Mouse (Mus musculus): ENCODE data around the gene Atrnl1. TPM values are rescaled to one million over a fixed set of nuclear protein-coding genes. Genes with fewer than 3 reads are reported as not detected.

Atrnl1 gene
- total RNA-seq, 1 experiment, result 6.7 TPM

DNA sequence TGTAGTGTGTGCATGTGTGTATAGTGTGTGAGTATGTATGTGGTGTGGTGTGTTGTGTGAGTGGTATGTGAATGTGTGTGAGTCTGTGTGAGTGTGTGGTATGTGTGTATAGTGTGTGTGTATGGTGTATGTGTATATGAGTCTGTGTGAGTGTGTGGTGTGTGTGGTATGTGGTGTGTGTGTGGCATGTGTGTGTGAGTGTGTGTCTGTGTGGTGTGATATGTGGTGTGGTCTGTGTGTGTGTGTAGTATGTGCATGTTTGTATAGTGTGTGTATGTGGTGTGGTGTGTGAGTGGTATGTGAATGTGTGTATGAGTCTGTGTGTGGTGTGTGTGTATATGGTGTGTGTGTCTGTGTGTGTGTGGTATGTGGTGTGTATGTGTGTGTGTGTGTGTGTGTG lies 37.4 kb upstream of the Atrnl1 start:
- TF ChIP-seq ZC3H11A (IDR thresholded peaks at IDR 0.05; ENCODE audit: borderline replicate concordance, low read depth, low read length), result no peak
- TF ChIP-seq ZNF384 (IDR thresholded peaks at IDR 0.05; ENCODE audit: low read depth, low read length), result no peak
- TF ChIP-seq CHD2 (IDR thresholded peaks at IDR 0.05; ENCODE audit: low read depth, low read length), result no peak
- TF ChIP-seq HCFC1 (IDR thresholded peaks at IDR 0.05; ENCODE audit: borderline replicate concordance, insufficient read depth, low read length), result no peak
- no peak for TF ChIP-seq MAFK (IDR thresholded peaks at IDR 0.05; ENCODE audit: insufficient read depth, low read depth, low read length)
- Histone ChIP-seq H3K9ac (ENCODE audit: insufficient read depth, low read depth, low read length, poor library complexity, severe bottlenecking) (no peak overlapping the region), H3K27ac (ENCODE audit: insufficient read depth, low read depth, low read length, poor library complexity, severe bottlenecking) (no peak overlapping the region), H3K9me3 (ENCODE audit: control insufficient read depth, insufficient read depth, low read depth, low read length) (no peaks in the 10 kb centered on the region), H3K4me3 (ENCODE audit: insufficient read depth in 1 of 2, low read depth in 1 of 2, low read length in 2 of 2, poor library complexity in 1 of 2, severe bottlenecking in 1 of 2) (no peak overlapping the region), H3K36me3 (ENCODE audit: control insufficient read depth, insufficient read depth, low read length, poor library complexity, severe bottlenecking) (no peaks in the 10 kb centered on the region), H3K4me1 (ENCODE audit: control insufficient read depth in 2 of 2, insufficient read depth in 2 of 2, low read length in 2 of 2, poor library complexity in 1 of 2) (peaks cover 3 to 8% of the 10 kb centered on the region in 2 experiments; a peak in 1 of 4 replicates)
- DNase-seq (ENCODE audit: low read depth, low spot score), result no peak
- in situ Hi-C loops (cut with MboI; ENCODE audit: low sequenced_read_pairs in 2 of 2, unreplicated experiment in 2 of 2), result no loop called here

DNA sequence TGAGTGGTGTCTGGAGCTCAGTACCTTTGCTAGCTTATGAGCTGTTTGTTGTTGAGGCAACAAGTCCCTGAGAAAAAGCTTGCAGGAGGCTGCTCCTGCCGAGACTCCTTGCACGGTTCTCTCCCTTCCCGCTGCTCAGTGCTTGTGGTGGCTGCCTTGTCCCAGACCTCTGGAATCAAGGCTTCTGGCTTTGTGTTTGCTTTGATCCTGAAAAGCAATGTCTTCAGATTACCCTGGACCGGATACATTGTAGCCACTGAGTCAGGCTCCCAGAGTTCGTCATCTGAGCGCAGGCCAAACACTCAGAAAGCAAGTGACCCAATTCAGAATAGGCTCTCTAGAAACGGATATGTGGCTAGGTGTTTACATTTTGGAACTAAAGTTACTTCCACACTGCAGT lies 35.8 kb upstream of the Atrnl1 start:
- DNase-seq (ENCODE audit: low read depth, low spot score), result no peak
- Histone ChIP-seq H3K4me1 (ENCODE audit: control insufficient read depth in 2 of 2, insufficient read depth in 2 of 2, low read length in 2 of 2, poor library complexity in 1 of 2) (peaks cover 3 to 8% of the 10 kb centered on the region in 2 experiments; a peak in 1 of 4 replicates), H3K36me3 (ENCODE audit: control insufficient read depth, insufficient read depth, low read length, poor library complexity, severe bottlenecking) (no peaks in the 10 kb centered on the region), H3K27ac (ENCODE audit: insufficient read depth, low read depth, low read length, poor library complexity, severe bottlenecking) (no peak overlapping the region), H3K9ac (ENCODE audit: insufficient read depth, low read depth, low read length, poor library complexity, severe bottlenecking) (no peak overlapping the region), H3K9me3 (ENCODE audit: control insufficient read depth, insufficient read depth, low read depth, low read length) (no peaks in the 10 kb centered on the region), H3K4me3 (ENCODE audit: insufficient read depth in 1 of 2, low read depth in 1 of 2, low read length in 2 of 2, poor library complexity in 1 of 2, severe bottlenecking in 1 of 2) (no peak overlapping the region)
- in situ Hi-C loops (cut with MboI; ENCODE audit: low sequenced_read_pairs in 2 of 2, unreplicated experiment in 2 of 2), result no loop called here
- TF ChIP-seq ZNF384 (IDR thresholded peaks at IDR 0.05; ENCODE audit: low read depth, low read length) (no peak), HCFC1 (IDR thresholded peaks at IDR 0.05; ENCODE audit: borderline replicate concordance, insufficient read depth, low read length) (no peak), MAFK (IDR thresholded peaks at IDR 0.05; ENCODE audit: insufficient read depth, low read depth, low read length) (no peak), ZC3H11A (IDR thresholded peaks at IDR 0.05; ENCODE audit: borderline replicate concordance, low read depth, low read length) (no peak), CHD2 (IDR thresholded peaks at IDR 0.05; ENCODE audit: low read depth, low read length) (no peak)

- in situ Hi-C loops (cut with MboI; ENCODE audit: low sequenced_read_pairs in 2 of 2, unreplicated experiment in 2 of 2), result no loop called here
- H3K9me3 ChIP-seq (ENCODE audit: control insufficient read depth, insufficient read depth, low read depth, low read length), result no peaks in the 10 kb centered on the region
- H3K4me3 ChIP-seq (ENCODE audit: insufficient read depth in 1 of 2, low read depth in 1 of 2, low read length in 2 of 2, poor library complexity in 1 of 2, severe bottlenecking in 1 of 2), result no peak overlapping the region
- H3K36me3 ChIP-seq (ENCODE audit: control insufficient read depth, insufficient read depth, low read length, poor library complexity, severe bottlenecking), result no peaks in the 10 kb centered on the region
- H3K4me1 ChIP-seq (ENCODE audit: control insufficient read depth in 2 of 2, insufficient read depth in 2 of 2, low read length in 2 of 2, poor library complexity in 1 of 2), result peaks cover 3 to 8% of the 10 kb centered on the region in 2 experiments; a peak in 1 of 4 replicates
- DNase-seq (ENCODE audit: low read depth, low spot score), result peak; percentile 19
- TF ChIP-seq ZNF384 (IDR thresholded peaks at IDR 0.05; ENCODE audit: low read depth, low read length), result no peak
- no peak for TF ChIP-seq HCFC1 (IDR thresholded peaks at IDR 0.05; ENCODE audit: borderline replicate concordance, insufficient read depth, low read length)
- peak; percentile 84 for TF ChIP-seq MAFK (IDR thresholded peaks at IDR 0.05; ENCODE audit: insufficient read depth, low read depth, low read length)
- no peak overlapping the region for H3K9ac ChIP-seq (ENCODE audit: insufficient read depth, low read depth, low read length, poor library complexity, severe bottlenecking)
- no peak overlapping the region for H3K27ac ChIP-seq (ENCODE audit: insufficient read depth, low read depth, low read length, poor library complexity, severe bottlenecking)
Observed at GRCm38 (mm10) chr19:57576836-57577235, 34.0 kb upstream of the Atrnl1 start.

- Histone ChIP-seq H3K4me1 (ENCODE audit: control insufficient read depth in 2 of 2, insufficient read depth in 2 of 2, low read length in 2 of 2, poor library complexity in 1 of 2) (peaks cover 3 to 8% of the 10 kb centered on the region in 2 experiments; a peak in 1 of 4 replicates), H3K4me3 (ENCODE audit: insufficient read depth in 1 of 2, low read depth in 1 of 2, low read length in 2 of 2, poor library complexity in 1 of 2, severe bottlenecking in 1 of 2) (no peak overlapping the region), H3K9ac (ENCODE audit: insufficient read depth, low read depth, low read length, poor library complexity, severe bottlenecking) (no peak overlapping the region), H3K27ac (ENCODE audit: insufficient read depth, low read depth, low read length, poor library complexity, severe bottlenecking) (no peak overlapping the region), H3K36me3 (ENCODE audit: control insufficient read depth, insufficient read depth, low read length, poor library complexity, severe bottlenecking) (no peaks in the 10 kb centered on the region), H3K9me3 (ENCODE audit: control insufficient read depth, insufficient read depth, low read depth, low read length) (no peaks in the 10 kb centered on the region)
- no peak for DNase-seq (ENCODE audit: low read depth, low spot score)
- TF ChIP-seq ZNF384 (IDR thresholded peaks at IDR 0.05; ENCODE audit: low read depth, low read length), result no peak
- in situ Hi-C loops (cut with MboI; ENCODE audit: low sequenced_read_pairs in 2 of 2, unreplicated experiment in 2 of 2), result no loop called here
Observed at GRCm38 (mm10) chr19:57577256-57577655, 33.6 kb upstream of the Atrnl1 start.

GRCm38 (mm10) chr19:57580962-57581361 lies 29.9 kb upstream of the Atrnl1 start:
- in situ Hi-C loops (cut with MboI; ENCODE audit: low sequenced_read_pairs in 2 of 2, unreplicated experiment in 2 of 2), result no loop called here
- TF ChIP-seq ZNF384 (IDR thresholded peaks at IDR 0.05; ENCODE audit: low read depth, low read length) (no peak), HCFC1 (IDR thresholded peaks at IDR 0.05; ENCODE audit: borderline replicate concordance, insufficient read depth, low read length) (no peak), CHD2 (IDR thresholded peaks at IDR 0.05; ENCODE audit: low read depth, low read length) (no peak), ZC3H11A (IDR thresholded peaks at IDR 0.05; ENCODE audit: borderline replicate concordance, low read depth, low read length) (no peak), MAFK (IDR thresholded peaks at IDR 0.05; ENCODE audit: insufficient read depth, low read depth, low read length) (no peak)
- H3K4me1 ChIP-seq (ENCODE audit: control insufficient read depth in 2 of 2, insufficient read depth in 2 of 2, low read length in 2 of 2, poor library complexity in 1 of 2), result peaks cover 9 to 13% of the 10 kb centered on the region in 2 experiments; a peak in 3 of 4 replicates
- H3K9ac ChIP-seq (ENCODE audit: insufficient read depth, low read depth, low read length, poor library complexity, severe bottlenecking), result no peak overlapping the region
- no peak overlapping the region for H3K27ac ChIP-seq (ENCODE audit: insufficient read depth, low read depth, low read length, poor library complexity, severe bottlenecking)
- DNase-seq (ENCODE audit: low read depth, low spot score), result no peak
- no peak overlapping the region for H3K4me3 ChIP-seq (ENCODE audit: insufficient read depth in 1 of 2, low read depth in 1 of 2, low read length in 2 of 2, poor library complexity in 1 of 2, severe bottlenecking in 1 of 2)
- no peaks in the 10 kb centered on the region for H3K36me3 ChIP-seq (ENCODE audit: control insufficient read depth, insufficient read depth, low read length, poor library complexity, severe bottlenecking)
- no peaks in the 10 kb centered on the region for H3K9me3 ChIP-seq (ENCODE audit: control insufficient read depth, insufficient read depth, low read depth, low read length)
